Mouse (Mus musculus): ENCODE results near the gene Spryd7.

GRCm38 (mm10) chr14:61589288-61590065, 32.8 kb upstream of the Spryd7 start:
- TF ChIP-seq POLR2A (IDR thresholded peaks at IDR 0.05; ENCODE audit: low read depth, low read length) (no peak), CTCF (IDR thresholded peaks at IDR 0.05; ENCODE audit: extremely low read depth, insufficient read depth, insufficient read length, insufficient replicate concordance) (no peak)
